Mouse (Mus musculus) lung, postnatal 0 days (tissue): ENCODE measurements at regions not wholly inside any gene's neighbourhood (a gene's known extent, or its start where the extent isn't known, plus 50 kb on each side); places are given as distances from the start of the nearest gene placed in this dataset.

Experiments used
- ATAC-seq: fragments of 200-750 bp; cut with Nextera tagmentation; 2 replicates; pipeline ENCODE4 v1.8.0; 2017; ENCODE audit warnings: moderate library complexity
- DNase-seq: peaks from one replicate; pipeline ENCODE4 v3.0.0-alpha.2; 2016; ENCODE audit warnings: low spot score
- H3K27ac ChIP-seq: fragments of 300-500 bp; sonication (generic); 2 replicates; pipeline ENCODE4 v1.5.1; 2014; ENCODE audit warnings: antibody characterized with exemption, mild to moderate bottlenecking, low read length, mixed read lengths
- H3K27me3 ChIP-seq: fragments of 300-500 bp; sonication (generic); replicated peaks from 2 replicates; pipeline ENCODE4 v1.6.1; 2014; ENCODE audit warnings: low read length, mixed read lengths; ENCODE audit not compliant: insufficient read depth
- H3K36me3 ChIP-seq: fragments of 300-500 bp; sonication (generic); 2 replicates; pipeline ENCODE4 v1.6.1; 2014; ENCODE audit warnings: low read length, mixed read lengths; ENCODE audit not compliant: insufficient read depth
- H3K4me1 ChIP-seq: fragments of 300-500 bp; sonication (generic); 2 replicates; pipeline ENCODE4 v1.6.1; 2014; ENCODE audit warnings: antibody characterized with exemption, low read depth, low read length, mixed read lengths; ENCODE audit not compliant: insufficient read depth
- H3K4me2 ChIP-seq: fragments of 300-500 bp; sonication (generic); replicated peaks from 2 replicates; pipeline ENCODE4 v1.6.1; 2014; ENCODE audit warnings: low read depth, mild to moderate bottlenecking, low read length, moderate library complexity, mixed read lengths
- H3K4me3 ChIP-seq: fragments of 300-500 bp; sonication (generic); 2 replicates; pipeline ENCODE4 v1.5.1; 2014; ENCODE audit warnings: low read depth, low read length
- H3K9ac ChIP-seq: fragments of 300-500 bp; sonication (generic); replicated peaks from 2 replicates; pipeline ENCODE4 v1.6.1; 2014; ENCODE audit warnings: low read depth, mild to moderate bottlenecking
- H3K9me3 ChIP-seq: fragments of 300-500 bp; sonication (generic); 2 replicates; pipeline ENCODE4 v1.6.1; 2016; ENCODE audit warnings: low read length, mixed read lengths
- CTCF ChIP-seq: IDR thresholded peaks from 2 replicates; pipeline ENCODE4 v1.5.1; 2016; ENCODE audit warnings: antibody characterized with exemption, mild to moderate bottlenecking
- EP300 ChIP-seq: IDR thresholded peaks from 2 replicates; pipeline ENCODE4 v1.6.1; 2016; ENCODE audit warnings: antibody characterized with exemption, mild to moderate bottlenecking, control low read depth
- WGBS: fragments of 180-500 bp; shearing (Covaris S2); extraction: QIAGEN DNeasy Blood & Tissue Kit; methylation state at CpG from one replicate; pipeline ENCODE4 v1.1.7; 2014; 5-methylcytosine and 5-hydroxymethylcytosine counted together

DNA sequence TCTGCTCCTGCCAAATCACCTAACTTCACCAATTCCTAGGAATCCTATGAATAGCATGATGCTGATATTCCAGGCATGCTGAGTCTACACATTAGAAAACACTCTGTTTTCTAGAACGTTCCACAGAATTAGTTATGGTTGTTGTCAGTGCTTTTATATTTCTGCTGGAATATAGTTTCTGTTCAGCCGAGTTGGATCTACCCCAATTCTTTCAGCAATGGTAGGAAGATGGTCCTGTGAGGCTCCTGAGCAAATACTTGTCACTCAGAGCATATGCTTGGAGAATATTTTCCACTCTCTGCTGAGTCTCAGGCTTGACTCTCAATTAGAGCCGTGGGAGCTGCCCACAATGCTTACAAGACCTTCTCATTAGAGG lies 262.3 kb upstream of the Emcn start:
- Histone ChIP-seq H3K4me3 (no peak overlapping the region), H3K9me3 (no peaks in the 10 kb centered on the region), H3K27ac (no peak overlapping the region), H3K4me1 (no peaks in the 10 kb centered on the region), H3K4me2 (no peak overlapping the region), H3K36me3 (no peaks in the 10 kb centered on the region), H3K9ac (no peak overlapping the region), H3K27me3 (no peaks in the 10 kb centered on the region)
- ATAC-seq: no peak
- TF ChIP-seq EP300 (no peak), CTCF (no peak)
- DNase-seq: no peak
- 83% methylated on average over 3 of the region's 3 CpGs for WGBS

DNA sequence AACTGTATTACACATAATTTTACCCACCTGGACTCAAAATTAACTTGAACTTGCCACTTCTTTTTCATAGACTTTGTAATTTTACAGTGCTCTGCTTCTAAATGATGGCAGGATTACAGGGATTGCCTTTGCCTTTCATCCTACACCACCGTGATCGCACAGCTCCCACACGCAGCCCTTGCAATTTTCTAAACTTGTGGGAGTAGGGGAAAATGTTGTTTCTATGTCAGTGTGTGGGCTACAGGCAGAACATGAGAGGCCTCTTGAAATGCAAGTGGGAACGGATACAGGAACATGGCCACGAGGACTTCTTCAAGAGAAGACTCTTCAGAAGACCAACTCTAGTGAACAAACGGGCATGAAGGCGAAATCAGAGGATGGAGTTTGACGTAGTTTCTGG lies 254.0 kb upstream of the Emcn start:
- no peak for DNase-seq
- H3K4me1 ChIP-seq: no peaks in the 10 kb centered on the region
- no peaks in the 10 kb centered on the region for H3K27me3 ChIP-seq
- ATAC-seq: no peak
- TF ChIP-seq EP300 (no peak), CTCF (no peak)
- H3K4me2 ChIP-seq: no peak overlapping the region
- H3K9me3 ChIP-seq: no peaks in the 10 kb centered on the region
- no peaks in the 10 kb centered on the region for H3K36me3 ChIP-seq
- WGBS: 87% methylated on average over 8 of the region's 8 CpGs
- no peak overlapping the region for H3K9ac ChIP-seq
- no peak overlapping the region for H3K27ac ChIP-seq
- H3K4me3 ChIP-seq: no peak overlapping the region

DNA sequence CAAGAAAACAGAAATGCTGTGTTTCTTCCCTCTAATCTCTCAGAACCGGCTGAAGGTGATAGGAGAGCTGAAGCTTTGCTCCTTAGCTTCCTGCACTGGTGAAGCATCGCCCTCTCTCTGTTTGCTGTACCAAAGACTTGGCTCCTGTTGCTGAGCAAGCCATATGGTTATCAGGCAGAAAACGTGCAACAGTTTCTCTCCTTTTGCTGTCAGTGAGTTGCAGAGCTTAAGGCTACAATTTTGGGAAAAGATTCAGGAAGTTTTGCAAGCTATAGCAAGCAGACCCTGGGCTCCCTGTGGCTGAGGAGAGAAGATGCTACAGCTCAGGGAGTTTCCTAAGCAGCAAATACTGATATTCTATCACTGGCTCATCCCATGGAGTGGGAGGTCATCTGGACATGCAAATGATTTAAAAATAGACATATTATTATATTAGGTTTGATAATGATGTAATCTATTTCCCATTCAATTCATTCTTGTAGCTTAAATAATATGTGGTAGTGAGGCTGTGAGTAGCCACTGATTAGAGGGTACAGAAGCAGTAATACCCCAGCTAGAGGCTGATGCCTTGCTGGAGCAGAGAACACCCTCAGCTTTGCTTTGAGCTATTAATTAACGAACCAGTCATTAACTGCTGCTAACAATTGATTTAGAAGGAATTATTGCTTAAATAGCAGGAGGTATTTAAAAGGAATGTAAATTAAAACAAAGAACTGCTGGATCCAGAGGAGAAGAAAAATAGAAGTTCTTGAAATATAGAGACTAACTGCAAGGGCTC lies 240.1 kb upstream of the Emcn start:
- Histone ChIP-seq H3K9ac (no peak overlapping the region), H3K36me3 (no peaks in the 10 kb centered on the region), H3K9me3 (no peaks in the 10 kb centered on the region), H3K27ac (no peak overlapping the region), H3K4me3 (no peak overlapping the region), H3K27me3 (no peaks in the 10 kb centered on the region), H3K4me1 (no peaks in the 10 kb centered on the region), H3K4me2 (no peak overlapping the region)
- TF ChIP-seq EP300: no peak
- TF ChIP-seq CTCF: no peak
- no peak for ATAC-seq
- WGBS: 57% methylated on average over 4 of the region's 4 CpGs
- no peak for DNase-seq

DNA sequence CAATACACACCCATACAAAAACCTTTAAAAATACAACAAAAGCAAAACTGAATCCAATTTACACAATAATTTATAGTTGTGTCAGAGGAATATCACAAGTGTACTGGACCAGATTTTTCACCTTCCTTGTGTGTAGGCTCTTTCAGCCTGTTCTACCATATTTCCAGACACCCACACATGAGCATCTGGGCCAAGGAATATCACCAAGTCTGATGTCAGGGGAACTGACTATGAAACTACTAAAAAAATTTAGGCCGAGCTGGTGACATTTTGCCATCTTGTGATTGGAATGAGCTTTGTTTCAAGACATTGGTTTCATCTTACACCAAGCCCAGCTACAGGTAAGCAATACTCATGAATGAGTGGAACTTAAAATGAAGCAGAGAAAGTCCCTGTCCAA lies 234.9 kb upstream of the Emcn start:
- Histone ChIP-seq H3K4me1 (no peaks in the 10 kb centered on the region), H3K9ac (no peak overlapping the region)
- 87% methylated on average over 1 of the region's 1 CpGs for WGBS

DNA sequence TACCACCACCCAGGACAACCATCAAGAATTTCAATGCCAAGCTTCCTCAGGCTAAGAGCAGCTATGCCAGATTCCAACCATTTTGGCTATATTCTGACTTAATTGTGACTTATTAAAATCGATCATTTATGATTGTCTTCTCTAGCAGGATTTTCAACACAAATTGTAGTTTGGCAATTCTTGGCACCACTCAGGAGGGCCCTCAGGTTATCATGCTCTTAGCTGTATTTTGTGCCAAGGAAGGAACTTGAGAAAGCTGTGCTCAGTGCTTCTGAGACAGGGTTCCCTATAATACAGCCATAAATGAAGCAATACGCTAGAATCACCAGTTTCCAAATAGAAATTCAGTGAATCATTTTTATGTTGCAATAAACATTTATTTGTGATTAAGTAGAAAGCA lies 232.7 kb upstream of the Emcn start:
- no peak overlapping the region for H3K4me3 ChIP-seq
- 83% methylated on average over 2 of the region's 2 CpGs for WGBS
- H3K27ac ChIP-seq: no peak overlapping the region
- no peaks in the 10 kb centered on the region for H3K36me3 ChIP-seq
- no peak for DNase-seq
- no peak overlapping the region for H3K9ac ChIP-seq
- TF ChIP-seq CTCF (no peak), EP300 (no peak)
- H3K4me1 ChIP-seq: no peaks in the 10 kb centered on the region
- H3K4me2 ChIP-seq: no peak overlapping the region
- H3K9me3 ChIP-seq: no peaks in the 10 kb centered on the region
- H3K27me3 ChIP-seq: no peaks in the 10 kb centered on the region
- no peak for ATAC-seq

More for the DNA sequence above, 234.9 kb upstream of the Emcn start:
- ATAC-seq (no peak), DNase-seq (no peak)
- TF ChIP-seq EP300 (no peak), CTCF (no peak)
- no peak overlapping the region for H3K4me3 ChIP-seq
- no peaks in the 10 kb centered on the region for H3K36me3 ChIP-seq
- H3K27me3 ChIP-seq: no peaks in the 10 kb centered on the region
- H3K9me3 ChIP-seq: no peaks in the 10 kb centered on the region
- H3K4me2 ChIP-seq: no peak overlapping the region
- no peak overlapping the region for H3K27ac ChIP-seq

DNA sequence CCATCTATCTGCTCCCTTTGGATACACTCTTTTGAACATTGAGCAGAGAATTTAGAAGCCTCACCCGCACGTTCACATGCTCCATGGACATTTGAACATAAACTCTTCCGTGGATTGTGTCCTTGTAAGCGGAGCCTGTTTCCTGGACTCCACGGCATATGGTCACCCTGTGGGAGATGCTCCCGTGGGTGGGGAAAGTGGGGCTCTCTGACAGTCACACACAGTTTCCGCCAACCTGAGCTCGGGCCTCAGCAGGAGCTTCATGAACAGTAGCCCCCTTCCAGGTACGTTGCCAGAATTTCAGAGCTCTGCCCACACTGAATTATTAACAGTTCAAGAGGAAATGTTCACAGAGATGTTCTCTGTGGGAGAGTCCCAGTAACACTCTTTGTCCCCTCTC lies 231.1 kb upstream of the Emcn start:
- no peak overlapping the region for H3K27ac ChIP-seq
- TF ChIP-seq CTCF (no peak), EP300 (no peak)
- DNase-seq (no peak), ATAC-seq (no peak)
- no peaks in the 10 kb centered on the region for H3K9me3 ChIP-seq
- H3K4me2 ChIP-seq: no peak overlapping the region
- no peak overlapping the region for H3K9ac ChIP-seq
- no peaks in the 10 kb centered on the region for H3K4me1 ChIP-seq
- H3K4me3 ChIP-seq: no peak overlapping the region
- H3K36me3 ChIP-seq: no peaks in the 10 kb centered on the region
- 88% methylated on average over 9 of the region's 9 CpGs for WGBS
- H3K27me3 ChIP-seq: no peaks in the 10 kb centered on the region

DNA sequence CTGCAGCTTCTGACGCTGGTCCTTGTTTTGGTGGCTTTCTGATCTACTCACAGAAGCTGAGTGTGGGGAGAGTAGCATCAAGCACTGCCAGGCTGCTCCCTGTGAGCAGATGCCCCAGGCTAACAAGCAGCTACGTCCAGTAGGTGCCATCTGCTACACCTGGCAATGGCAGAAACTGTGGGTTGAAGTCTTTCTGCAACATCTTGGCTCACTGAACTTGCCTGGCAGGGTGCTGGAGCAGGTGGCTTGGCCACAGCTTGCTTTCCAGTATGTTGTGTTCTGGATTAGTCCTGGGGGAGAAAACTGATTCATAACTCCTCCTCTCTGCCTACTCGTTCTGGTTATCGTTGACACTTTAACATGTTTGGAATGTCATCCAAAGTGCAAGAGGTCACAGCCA lies 230.4 kb upstream of the Emcn start:
- Histone ChIP-seq H3K27me3 (no peaks in the 10 kb centered on the region), H3K9me3 (no peaks in the 10 kb centered on the region), H3K4me3 (no peak overlapping the region), H3K4me2 (no peak overlapping the region), H3K4me1 (no peaks in the 10 kb centered on the region), H3K27ac (no peak overlapping the region), H3K9ac (no peak overlapping the region), H3K36me3 (no peaks in the 10 kb centered on the region)
- ATAC-seq: no peak
- TF ChIP-seq CTCF (no peak), EP300 (no peak)
- no peak for DNase-seq
- 68% methylated on average over 4 of the region's 4 CpGs for WGBS
